Mouse (Mus musculus) kidney, adult 2 months (tissue): ENCODE measurements at regions not wholly inside any gene's neighbourhood (a gene's known extent, or its start where the extent isn't known, plus 50 kb on each side); places are given as distances from the start of the nearest gene placed in this dataset.
A peak's percentile ranks its signal among the peaks of the same experiment; 100 is the strongest.

ENCODE experiments used
- DNase-seq: peaks from one replicate; pipeline ENCODE4 v3.0.0; 2021
- H3K27ac ChIP-seq: fragments of 200-500 bp; 2 replicates; pipeline ENCODE4 v1.5.1; 2012; ENCODE audit warnings: low read depth, low read length, control low read depth, inconsistent platforms; ENCODE audit not compliant: insufficient read depth
- H3K27me3 ChIP-seq: fragments of 200-500 bp; replicated peaks from 2 replicates; pipeline ENCODE4 v1.6.1; 2012; ENCODE audit warnings: mild to moderate bottlenecking, moderate library complexity, low read length, inconsistent platforms; ENCODE audit not compliant: control insufficient read depth, insufficient read depth
- H3K36me3 ChIP-seq: fragments of 200-500 bp; 2 replicates; pipeline ENCODE4 v1.6.1; 2012; ENCODE audit warnings: mild to moderate bottlenecking, moderate library complexity, low read length, inconsistent platforms; ENCODE audit not compliant: control insufficient read depth, insufficient read depth
- H3K4me1 ChIP-seq: fragments of 200-500 bp; 2 replicates; pipeline ENCODE4 v1.6.1; 2011; ENCODE audit warnings: low read length; ENCODE audit not compliant: control insufficient read depth, insufficient read depth
- H3K4me3 ChIP-seq: fragments of 200-500 bp; 2 replicates; pipeline ENCODE4 v1.5.1; 2011; ENCODE audit warnings: mild to moderate bottlenecking, low read depth, low read length, control low read depth; ENCODE audit not compliant: insufficient read depth
- CTCF ChIP-seq: fragments of 200-500 bp; conservative IDR thresholded peaks from 2 replicates; pipeline ENCODE4 v1.5.1; 2011; ENCODE audit warnings: low read depth, mild to moderate bottlenecking, control low read depth, low read length, moderate library complexity, mixed read lengths; ENCODE audit not compliant: insufficient read depth, insufficient read length
- POLR2A ChIP-seq: fragments of 200-500 bp; IDR thresholded peaks from one replicate; pipeline ENCODE4 v1.6.1; 2011; ENCODE audit warnings: low read depth, low read length, control low read depth
- WGBS: fragments of 180-500 bp; shearing (Covaris S2); methylation state at CpG from one replicate; pipeline ENCODE4 v1.1.7; 2018; 5-methylcytosine and 5-hydroxymethylcytosine counted together

DNA sequence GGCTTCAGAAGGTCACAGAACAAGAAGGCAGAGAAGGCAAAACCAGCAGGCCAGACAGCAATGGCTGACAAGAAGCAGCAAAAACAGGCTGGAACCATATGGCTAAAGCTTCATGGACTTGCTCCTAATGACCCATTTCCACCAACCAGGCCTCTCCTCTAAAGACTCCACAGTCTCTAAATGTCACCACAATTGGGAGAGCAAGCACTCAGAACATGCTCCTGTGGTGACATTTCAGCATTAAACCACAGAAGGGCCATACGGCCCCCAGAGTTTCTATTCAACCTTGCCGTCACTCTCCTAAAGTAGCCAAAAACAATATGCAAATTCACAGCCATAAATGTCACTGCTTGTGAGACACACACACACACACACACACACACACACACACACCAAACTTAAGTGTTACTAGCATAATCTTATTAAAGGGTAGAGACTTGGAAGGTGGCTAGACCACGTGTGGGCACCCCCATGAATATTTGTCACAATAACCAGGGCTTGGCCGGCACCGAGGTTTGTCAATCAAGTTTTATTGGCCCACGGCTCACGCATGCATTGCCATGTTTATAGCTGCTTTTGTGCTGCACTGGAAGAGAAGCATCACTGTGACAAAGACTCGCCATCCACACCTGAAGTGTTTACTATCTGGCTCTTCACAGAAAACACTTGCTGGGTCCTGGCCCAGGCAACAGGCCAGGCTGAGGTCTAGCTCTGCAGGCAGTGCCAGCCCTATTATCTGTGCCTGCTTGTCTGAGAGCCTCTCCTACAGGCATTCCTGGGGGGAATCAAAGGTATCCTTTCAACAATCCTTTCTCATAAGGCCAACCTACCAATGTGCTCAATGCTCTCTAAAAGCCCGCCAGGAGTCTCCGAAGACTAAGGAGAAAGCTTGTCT lies 75.6 kb upstream of the Dap start:
- TF ChIP-seq CTCF (no peak), POLR2A (no peak)
- H3K4me3 ChIP-seq: no peak overlapping the region
- no peaks in the 10 kb centered on the region for H3K4me1 ChIP-seq
- DNase-seq: no peak
- H3K27ac ChIP-seq: no peak overlapping the region
- H3K27me3 ChIP-seq: no peaks in the 10 kb centered on the region
- H3K36me3 ChIP-seq: no peaks in the 10 kb centered on the region
- WGBS: 85% methylated on average over 10 of the region's 10 CpGs

DNA sequence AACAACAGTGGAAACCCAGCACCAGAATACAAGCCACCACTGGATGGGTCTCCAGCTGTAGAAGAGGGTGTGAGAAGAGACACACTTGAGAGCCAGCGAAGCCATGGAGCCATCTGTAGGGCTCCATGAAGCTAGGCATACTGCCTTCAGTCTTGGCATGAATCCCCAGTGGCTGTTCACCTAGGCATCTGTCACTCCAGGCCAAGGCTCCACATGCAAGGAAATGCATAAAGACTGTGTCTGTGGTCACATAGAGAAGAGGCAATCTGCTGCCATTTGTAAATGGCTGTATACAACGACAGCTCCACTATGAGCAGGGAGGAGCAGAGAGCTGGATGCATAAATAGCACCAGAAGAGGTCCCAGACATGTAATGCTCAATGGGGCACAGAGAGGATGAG lies 74.3 kb upstream of the Dap start:
- TF ChIP-seq CTCF (no peak), POLR2A (no peak)
- DNase-seq: no peak
- WGBS: 73% methylated on average over 2 of the region's 2 CpGs

DNA sequence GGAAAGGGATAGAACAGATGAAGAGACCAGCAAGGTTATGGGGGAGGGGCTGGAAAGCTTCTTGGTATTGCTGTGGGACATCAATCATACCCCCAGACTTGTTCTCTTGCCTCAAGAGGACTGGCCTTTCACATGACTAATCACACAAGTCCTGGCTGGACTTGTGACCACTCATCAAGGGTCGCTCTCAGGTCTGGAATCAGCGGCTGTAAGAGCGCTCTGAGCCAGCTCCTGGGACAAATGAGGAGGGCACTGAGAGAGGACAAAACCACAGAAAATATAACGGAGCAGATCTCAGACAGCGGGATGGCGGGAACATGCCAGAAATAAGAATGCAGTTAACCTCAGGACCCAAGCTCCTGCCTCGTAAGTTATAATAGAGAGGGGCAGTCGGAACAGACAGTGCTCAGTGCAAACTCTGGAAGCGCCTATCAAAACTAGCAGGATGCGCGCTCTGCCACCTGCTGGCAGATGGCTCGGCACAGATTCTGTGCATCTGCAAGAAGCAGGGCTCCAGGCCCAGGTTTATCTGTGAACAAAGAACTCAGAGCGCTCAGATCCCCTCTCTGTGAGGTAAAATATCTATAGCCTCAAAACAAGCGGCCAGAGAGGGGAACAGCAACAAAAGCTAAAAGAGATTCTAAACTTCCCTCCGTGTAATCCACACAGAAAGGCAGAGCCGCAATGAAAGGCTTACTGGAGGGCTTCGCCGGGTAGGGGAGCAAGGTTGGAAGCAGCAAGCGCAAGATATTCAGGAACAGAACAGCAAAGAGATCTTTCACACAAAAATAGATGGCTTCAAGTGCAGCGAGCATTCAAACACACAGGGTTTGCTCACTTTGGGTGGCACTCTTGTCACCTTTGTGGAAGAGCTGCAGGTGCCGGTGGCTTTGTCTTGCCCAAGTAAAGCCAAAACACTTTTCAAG lies 73.3 kb upstream of the Dap start:
- no peaks in the 10 kb centered on the region for H3K4me1 ChIP-seq
- WGBS: 41% methylated on average over 21 of the region's 21 CpGs
- H3K27me3 ChIP-seq: no peaks in the 10 kb centered on the region
- no peaks in the 10 kb centered on the region for H3K36me3 ChIP-seq
- H3K27ac ChIP-seq: no peak overlapping the region
- TF ChIP-seq CTCF: peak; percentile 68
- no peak for TF ChIP-seq POLR2A
- DNase-seq: peak; percentile 44
- no peak overlapping the region for H3K4me3 ChIP-seq

More for the DNA sequence above, 74.3 kb upstream of the Dap start:
- Histone ChIP-seq H3K36me3 (no peaks in the 10 kb centered on the region), H3K27me3 (no peaks in the 10 kb centered on the region), H3K4me1 (no peaks in the 10 kb centered on the region), H3K4me3 (no peak overlapping the region), H3K27ac (no peak overlapping the region)

DNA sequence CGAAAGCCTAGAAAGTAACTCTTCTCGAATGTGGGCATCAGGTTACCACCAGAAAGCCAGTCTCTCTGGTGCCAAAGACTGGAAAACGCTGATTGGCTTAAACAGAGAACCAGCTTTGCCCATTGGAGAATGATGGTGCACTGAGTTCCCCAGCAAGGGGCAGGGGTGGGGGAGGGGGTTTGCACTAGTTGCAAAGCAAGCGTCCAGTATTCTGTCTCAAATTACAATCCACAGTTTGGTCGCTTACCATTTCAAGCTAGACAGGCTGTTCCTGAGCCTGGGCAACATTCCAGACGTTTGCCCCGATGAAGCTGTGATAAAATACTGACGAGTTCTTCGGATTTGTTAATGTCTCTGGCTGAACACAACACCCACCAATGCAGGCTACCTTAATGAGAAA lies 69.0 kb upstream of the Dap start:
- no peaks in the 10 kb centered on the region for H3K27me3 ChIP-seq
- 24% methylated on average over 9 of the region's 9 CpGs for WGBS
- no peak for DNase-seq
- TF ChIP-seq CTCF (no peak), POLR2A (no peak)
- H3K27ac ChIP-seq: no peak overlapping the region
- H3K4me1 ChIP-seq: no peaks in the 10 kb centered on the region
- H3K4me3 ChIP-seq: no peak overlapping the region
- H3K36me3 ChIP-seq: no peaks in the 10 kb centered on the region

DNA sequence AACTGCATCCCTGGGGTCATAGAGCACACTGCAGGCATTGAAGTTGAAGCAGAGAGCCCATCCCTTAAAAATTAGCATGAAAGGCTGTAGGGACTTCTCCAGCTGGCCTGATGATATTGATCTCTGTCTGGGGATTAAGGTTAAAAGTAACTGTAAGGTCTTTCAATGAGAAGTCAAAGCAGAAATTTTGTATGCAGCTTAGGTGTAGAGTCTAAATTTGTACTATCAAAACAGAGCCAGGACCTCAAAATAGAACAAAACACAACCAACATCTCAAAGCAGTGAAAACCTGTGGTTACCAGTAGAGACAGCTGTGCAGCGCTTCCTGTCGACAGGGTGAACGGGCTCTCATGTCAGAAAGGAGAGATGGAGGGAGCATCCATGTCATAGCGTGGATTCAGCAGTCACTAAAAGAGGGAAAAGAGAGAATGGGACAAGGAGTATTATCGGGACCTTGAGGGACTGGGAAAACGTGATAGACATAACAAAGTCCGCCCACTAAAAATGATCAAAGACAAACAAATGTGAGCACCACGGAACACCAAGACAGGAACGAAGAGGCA lies 57.5 kb upstream of the Dap start:
- 63% methylated on average over 9 of the region's 9 CpGs for WGBS

DNA sequence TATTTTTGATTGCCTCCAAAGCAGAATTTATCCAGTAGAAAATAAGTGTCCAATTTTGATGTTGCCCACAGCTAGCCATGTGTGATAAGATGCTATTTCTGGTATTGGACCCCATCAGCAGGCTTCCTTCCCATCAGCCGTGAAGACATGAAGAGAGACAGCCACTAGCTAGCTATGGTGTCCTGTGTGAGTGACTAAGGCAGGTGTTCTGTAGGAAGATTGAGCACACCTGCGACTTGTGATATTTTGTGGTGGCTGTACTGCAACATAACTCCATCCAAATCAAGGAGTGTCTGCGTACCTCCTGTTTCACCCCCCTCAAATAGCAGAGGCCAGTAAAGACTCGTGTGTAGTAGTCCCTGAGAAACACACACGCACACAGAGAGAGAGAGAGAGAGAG lies 56.6 kb upstream of the Dap start:
- no peak overlapping the region for H3K4me3 ChIP-seq
- H3K27me3 ChIP-seq: no peaks in the 10 kb centered on the region
- no peaks in the 10 kb centered on the region for H3K4me1 ChIP-seq
- no peaks in the 10 kb centered on the region for H3K36me3 ChIP-seq
- WGBS: 85% methylated on average over 5 of the region's 5 CpGs
- DNase-seq: no peak
- TF ChIP-seq POLR2A (no peak), CTCF (no peak)
- no peak overlapping the region for H3K27ac ChIP-seq

More for the DNA sequence above, 57.5 kb upstream of the Dap start:
- no peak for DNase-seq
- Histone ChIP-seq H3K36me3 (no peaks in the 10 kb centered on the region), H3K4me1 (no peaks in the 10 kb centered on the region), H3K27me3 (no peaks in the 10 kb centered on the region), H3K27ac (no peak overlapping the region), H3K4me3 (no peak overlapping the region)
- TF ChIP-seq CTCF (no peak), POLR2A (no peak)

DNA sequence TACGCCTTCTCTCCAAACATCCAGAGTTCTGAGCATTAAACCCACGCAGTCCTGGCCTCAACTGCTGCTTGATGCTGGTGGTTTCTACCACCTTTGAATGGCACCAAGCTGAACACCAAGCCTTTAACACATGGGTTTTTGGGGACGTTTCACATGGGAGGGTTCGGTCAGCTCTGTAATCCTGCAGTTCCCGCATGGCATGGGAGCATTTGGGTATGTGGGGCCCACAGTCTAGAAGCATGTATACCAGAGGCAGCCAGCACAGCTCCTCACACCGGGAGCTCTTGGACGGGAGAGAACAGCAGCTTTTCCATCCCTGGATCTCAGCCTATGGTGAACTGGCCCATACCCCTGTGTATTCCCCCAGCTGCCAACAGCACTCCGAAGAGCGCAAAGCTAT lies 55.9 kb upstream of the Dap start:
- TF ChIP-seq CTCF (no peak), POLR2A (no peak)
- no peaks in the 10 kb centered on the region for H3K36me3 ChIP-seq
- no peaks in the 10 kb centered on the region for H3K4me1 ChIP-seq
- H3K27me3 ChIP-seq: no peaks in the 10 kb centered on the region
- DNase-seq: no peak
- WGBS: 89% methylated on average over 9 of the region's 9 CpGs
- no peak overlapping the region for H3K4me3 ChIP-seq
- no peak overlapping the region for H3K27ac ChIP-seq
